Mouse (Mus musculus) ovary, adult 10 weeks (tissue): ENCODE results near the gene 4930503E14Rik. TPM values are rescaled to one million over a fixed set of nuclear protein-coding genes. Genes with fewer than 3 reads are reported as not detected.

Source experiments
- polyA plus RNA-seq: library from polyadenylated mRNA; stranded (reverse); fragments of 350-450 nt; fragmentation: Illumina TruSeq; extraction: RNeasy Lipid Tissue Mini Kit (QIAGEN cat#74804); gene quantifications from one replicate; pipeline ENCODE4 v1.2.3, GENCODE M21; 2014

4930503E14Rik gene
- not detected for polyA plus RNA-seq

GRCm38 (mm10) chr14:44213154-44213553 lies at the start of gene 4930503E14Rik:
TSS of gene 4930503E14Rik (minus strand) at chr14:44213254.

GRCm38 (mm10) chr14:44197361-44197760 lies 15.7 kb downstream of the 4930503E14Rik start, which contains the start of gene Gm8212:
TSS of gene Gm8212 (plus strand) at chr14:44197661.

GRCm38 (mm10) chr14:44123551-44123950 lies 89.5 kb downstream of the 4930503E14Rik start, which contains the start of gene Gm3327:
TSS of gene Gm3327 (plus strand) at chr14:44123851.

Other genes with a start within 250 kb of the 4930503E14Rik start
- not detected for gene Ang6, start 211.0 kb downstream of the 4930503E14Rik start, polyA plus RNA-seq
- gene Ear2, start 110.6 kb downstream of the 4930503E14Rik start, polyA plus RNA-seq = 25.5 TPM
- not detected for gene Gm3327, start 89.4 kb downstream of the 4930503E14Rik start, polyA plus RNA-seq
- gene Gm8212, start 15.6 kb downstream of the 4930503E14Rik start, polyA plus RNA-seq = not detected
- not detected for gene Gm8220, start 72.3 kb upstream of the 4930503E14Rik start, polyA plus RNA-seq
- gene Gm5930, start 125.3 kb upstream of the 4930503E14Rik start, polyA plus RNA-seq = not detected
- gene Gm8229, start 152.1 kb upstream of the 4930503E14Rik start, polyA plus RNA-seq = not detected
- gene Gm3371, start 197.4 kb upstream of the 4930503E14Rik start, polyA plus RNA-seq = not detected
- not detected for gene Gm8232, start 220.4 kb upstream of the 4930503E14Rik start, polyA plus RNA-seq